Mouse (Mus musculus): ENCODE data around the gene Grip1.

The Grip1 gene

DNA sequence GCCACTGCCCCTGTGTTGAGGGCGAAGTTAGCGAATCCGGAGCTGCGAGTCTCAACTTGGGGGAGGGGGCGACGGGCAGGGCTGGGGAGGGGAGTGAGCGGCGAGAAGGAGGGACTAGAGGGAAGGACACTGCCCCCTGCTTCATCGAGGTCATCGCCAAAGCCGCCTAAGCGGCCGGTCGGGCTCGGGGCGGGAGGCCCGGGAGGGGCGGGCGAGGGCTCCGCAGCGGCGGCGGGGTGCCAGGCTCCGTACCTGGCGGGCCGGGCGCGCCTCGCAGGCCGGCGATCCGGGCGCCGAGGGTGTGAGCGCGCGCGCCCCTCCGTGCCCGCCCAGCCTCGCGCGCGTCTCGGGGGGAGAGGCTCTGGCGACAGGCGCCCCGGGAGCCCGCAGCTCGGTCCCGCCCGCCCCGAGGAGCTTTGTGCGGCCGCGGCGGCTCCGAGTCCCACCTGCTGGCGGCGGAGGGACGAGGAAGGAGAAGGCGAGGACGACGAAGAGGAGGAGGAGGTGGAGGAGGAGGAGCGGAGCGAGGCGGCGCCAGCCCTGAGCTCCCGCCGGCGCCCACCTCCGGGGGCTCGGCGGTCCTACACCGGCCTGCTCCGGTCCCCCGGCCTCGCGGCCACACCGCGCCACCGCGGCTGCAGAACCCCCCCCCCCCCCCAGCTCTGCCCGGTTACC is at the start of gene Grip1:
Grip1 (plus strand) TSS at position 400 of the 675 bp plus-strand sequence.
- DNase-seq: peak; percentile 15

DNA sequence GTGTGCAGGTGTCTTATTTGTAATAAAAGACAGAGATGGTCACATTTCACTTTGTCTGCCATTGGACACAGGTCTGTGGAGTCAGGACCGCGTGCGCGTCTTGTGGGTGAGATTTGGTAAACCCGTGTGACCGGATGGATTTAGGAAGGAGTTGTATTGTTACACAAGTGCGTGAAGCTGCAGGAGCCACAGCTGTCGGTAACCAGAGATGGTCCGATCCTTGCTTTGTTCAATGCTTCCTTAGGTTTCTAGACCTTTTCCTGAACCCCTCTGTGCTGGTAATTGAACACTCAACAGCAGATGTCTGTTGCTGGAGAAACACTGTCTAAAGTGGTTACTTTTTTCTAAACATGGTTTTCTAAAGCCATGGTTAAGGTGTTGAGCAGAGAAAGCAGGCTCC is 48.5 kb upstream of the Grip1 start:
- no peak for DNase-seq

DNA sequence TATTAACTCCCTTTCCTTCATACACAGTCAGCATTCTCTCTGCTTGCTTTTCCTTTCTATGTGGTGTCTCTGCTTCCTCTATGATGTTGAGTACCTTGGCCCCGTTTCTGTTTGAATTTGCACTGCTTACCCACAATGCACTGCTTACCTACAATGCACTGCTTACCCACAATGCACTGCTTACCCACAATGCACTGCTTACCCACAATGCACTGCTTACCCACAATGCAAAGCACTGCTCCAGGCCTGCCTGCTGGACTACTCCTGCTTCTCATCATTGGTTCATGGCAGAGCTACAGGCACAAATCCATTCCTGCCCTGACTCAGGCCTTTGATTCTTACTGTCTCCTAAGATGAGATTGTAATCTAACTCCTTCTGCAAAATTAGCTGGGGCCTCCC is 48.0 kb upstream of the Grip1 start:
- no peak for DNase-seq

DNA sequence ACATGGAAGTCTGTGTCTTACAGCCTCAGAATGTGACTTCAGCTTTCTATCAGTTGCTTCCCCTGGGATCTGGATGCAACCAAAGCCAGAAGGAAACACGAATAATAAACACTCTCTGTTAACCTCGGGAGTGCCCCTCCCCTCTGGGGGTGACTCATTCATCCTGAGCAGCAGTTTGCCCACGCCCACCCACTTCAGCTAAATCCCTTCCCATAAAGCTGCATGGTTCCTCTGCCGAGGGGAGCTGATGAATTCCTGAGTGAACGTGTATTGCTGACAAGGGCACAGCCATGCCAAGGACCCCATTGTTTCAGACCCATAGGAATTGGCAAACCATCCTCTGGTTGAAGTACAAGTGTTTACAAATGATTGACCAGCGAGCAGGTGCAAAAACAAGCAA is 45.3 kb upstream of the Grip1 start:
- no peak for DNase-seq

DNA sequence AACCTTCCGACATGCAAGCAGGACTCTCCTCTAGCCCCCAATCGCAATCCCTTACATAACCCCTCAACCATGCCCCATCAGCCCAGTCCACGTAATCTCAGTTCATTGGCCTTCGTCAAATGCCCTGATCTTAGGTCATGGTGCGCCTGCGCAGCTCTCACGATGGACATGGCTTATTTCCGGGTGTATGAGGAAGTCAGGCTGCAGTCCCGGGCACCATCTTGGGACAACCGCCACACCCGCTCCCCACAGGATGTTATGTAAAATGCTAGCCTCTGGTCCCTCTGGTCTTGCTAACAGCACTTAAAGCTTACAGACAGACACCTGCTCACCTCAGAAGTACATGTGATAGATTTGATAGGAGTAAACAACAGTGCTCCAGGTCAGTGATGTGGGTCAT is 40.4 kb upstream of the Grip1 start:
- no peak for DNase-seq

DNA sequence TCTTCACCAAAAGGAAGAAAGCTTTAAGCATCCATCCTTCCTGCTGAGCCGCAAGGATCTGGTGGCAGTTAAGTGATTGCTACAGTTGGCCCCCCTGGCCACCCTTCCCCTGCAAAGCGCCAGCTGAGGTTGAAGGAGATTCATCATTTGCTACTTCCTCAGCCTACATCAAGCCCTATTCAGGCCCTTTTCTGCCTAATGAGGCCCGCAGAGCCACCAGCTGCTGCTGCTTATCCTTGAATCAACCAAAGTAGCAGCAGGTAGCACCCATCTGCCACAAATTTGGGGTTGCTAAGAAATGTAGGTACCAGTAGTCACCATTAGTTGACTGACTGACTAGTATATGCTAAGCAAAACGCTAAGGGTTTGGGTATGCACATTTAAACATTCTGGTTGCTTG is 38.5 kb upstream of the Grip1 start:
- no peak for DNase-seq

DNA sequence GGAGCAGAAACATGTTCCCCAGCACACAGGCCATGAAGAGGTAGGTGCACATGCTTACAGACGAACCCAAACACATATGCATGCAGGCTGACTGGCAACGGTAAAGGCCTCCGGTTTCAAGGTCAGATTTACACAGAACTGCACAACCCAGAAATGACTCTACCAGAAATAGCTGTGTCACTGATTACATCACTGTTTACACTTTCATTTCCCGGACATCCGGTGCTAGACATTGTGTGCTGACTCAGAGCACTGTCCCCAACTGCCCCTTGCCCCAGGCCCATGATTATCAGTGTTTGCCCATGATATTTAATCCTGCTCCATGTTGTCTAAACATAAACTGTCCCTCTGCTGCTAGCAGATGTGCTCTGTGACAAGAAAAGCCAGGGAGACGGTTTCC is 32.2 kb upstream of the Grip1 start:
- no peak for DNase-seq

DNA sequence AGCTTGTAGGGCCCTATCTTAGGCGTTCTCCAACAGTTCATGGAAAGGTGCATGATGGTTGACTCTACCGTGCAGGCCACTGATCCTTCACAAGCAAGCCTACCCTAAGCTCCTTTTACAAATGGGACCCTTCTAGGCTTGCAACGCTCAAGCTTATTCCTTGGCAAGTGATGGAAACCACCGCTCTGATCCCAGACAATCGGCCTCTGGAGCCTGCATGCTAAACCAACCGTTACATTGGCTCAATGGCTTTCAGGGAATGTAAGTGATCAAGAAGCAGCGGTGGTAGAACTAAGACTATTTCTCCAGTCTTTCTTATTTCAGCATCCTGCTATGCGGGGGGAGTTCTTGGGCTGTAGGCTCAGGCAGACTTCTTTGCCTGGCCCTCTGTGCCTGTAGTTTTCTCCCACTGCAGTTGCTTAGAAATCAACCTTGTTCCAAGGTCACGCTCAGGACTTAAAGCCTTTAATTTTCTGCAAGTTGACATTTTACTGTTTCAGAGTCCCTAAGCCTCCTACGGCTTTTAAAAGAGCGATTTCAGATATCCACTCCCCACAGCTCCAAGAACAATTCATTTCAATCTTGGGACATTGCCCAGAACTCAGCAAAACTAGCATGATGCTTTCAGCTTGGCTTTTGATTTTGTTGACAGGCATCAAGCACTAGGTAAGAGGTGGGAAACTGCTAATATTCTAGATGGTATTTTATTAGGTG is 29.7 kb upstream of the Grip1 start:
- DNase-seq: no peak

DNA sequence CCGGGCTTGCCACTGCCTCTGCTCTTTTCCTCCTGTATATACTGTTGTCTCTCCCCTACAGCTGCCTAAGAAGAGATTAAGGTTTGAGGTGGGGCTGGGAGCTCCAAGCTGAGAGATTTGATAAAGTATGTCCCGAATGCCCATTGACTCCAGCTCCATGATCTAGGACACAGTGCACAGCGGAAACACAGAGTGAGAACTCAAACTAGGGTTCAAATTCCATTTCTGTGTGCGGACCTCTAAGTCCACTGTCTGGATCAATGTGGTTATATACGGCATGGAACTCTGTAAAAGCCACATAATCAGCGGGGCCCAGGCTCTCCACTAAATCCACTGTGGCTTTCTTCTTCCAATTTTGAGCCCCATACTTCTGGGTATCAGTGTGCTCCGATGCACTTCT is 26.0 kb upstream of the Grip1 start:
- no peak for DNase-seq

DNA sequence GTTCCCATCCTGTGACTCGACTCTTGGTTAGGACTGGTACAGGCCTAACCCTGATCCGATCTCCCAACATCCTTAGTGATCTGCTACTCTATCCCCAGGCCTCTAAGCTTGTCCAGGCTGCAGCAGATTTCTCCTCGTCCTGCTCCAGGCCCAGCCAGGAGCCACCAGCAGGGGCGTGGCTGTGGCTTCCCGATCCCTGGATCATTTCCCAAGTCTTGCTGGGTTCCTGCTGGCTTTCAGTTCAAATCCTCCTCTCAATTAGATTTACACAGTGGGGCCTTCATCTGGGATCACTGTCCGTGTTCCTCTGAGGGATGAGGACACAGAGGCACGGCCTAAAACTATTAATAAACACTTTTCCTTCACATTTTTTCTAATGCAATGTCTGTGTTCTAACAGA is 25.5 kb upstream of the Grip1 start:
- no peak for DNase-seq

DNA sequence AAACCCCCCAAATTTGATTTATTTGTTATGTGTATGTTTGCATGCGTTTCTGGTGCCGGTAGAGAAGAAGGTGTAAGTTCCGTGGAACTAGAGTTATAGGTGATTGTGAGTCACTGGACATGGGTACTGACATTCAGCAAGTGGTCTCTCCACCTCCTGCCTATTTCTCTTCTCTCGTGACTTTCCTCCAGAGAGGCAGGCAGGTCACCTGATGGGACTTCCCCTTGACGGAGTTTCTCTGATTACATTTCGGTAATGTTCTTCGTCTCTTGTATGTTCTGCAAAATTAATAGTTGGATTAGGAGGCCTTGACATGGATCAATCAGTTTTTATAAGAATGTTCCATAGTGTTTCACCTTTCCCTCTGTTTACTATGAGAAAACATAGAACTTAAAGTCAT is 23.4 kb upstream of the Grip1 start:
- DNase-seq: no peak

DNA sequence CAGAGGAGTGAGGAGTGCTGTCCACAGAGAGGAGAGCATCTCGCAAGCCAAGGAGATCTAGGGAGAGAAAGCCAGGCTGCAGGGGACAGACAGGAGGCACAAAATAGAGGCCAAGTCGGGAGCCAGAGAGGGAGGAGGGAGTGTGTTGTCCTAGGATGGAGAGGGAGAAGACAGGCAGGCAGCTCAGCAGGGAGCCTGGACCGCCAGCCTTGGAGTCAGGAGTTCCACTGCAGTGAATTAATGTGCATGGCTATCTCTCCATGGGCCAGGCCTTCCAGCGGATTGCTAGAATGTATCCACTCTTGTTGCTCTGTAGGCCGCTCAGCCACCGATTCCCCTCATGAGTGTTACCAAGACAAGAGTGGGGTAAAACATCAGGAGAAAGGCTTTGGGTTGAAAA is 21.8 kb upstream of the Grip1 start:
- no peak for DNase-seq

DNA sequence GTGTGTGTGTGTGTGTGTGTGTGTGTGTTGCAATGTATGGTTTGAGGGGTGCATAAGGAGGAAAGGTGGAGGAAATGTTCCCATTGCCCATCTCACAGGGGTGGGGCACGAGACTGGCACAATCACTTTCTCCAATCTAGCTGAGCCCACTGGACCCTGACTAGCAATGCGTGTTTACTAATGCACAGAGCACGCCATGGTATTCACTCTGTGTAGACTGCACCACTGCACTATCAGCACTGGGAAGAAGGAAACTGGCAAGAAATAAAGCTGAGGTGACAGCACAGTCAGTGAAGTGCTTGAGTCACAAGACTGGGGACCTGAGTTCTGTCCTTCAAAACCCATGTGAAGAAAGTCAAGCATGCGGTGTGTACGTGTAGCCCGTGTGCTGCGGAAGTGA is 17.8 kb upstream of the Grip1 start:
- no peak for DNase-seq

DNA sequence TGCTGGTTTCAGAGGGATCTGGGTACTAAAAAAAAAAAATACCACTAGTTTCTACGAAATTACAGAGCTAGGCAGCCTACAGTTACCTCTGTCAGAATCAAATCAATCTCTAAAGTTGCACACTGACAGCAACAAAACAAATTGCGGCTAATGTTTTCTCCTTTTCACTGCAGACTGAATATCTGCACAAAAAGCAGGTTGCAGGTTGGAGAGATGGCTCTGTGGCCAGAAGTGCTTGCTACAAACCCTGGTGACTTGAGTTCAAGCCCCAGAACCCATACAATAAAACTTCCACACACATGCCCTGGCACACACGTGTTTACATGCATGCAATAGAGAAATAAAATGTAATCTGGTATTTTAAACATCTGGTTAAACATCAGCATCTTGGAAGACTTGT is 16.3 kb upstream of the Grip1 start:
- DNase-seq: no peak

DNA sequence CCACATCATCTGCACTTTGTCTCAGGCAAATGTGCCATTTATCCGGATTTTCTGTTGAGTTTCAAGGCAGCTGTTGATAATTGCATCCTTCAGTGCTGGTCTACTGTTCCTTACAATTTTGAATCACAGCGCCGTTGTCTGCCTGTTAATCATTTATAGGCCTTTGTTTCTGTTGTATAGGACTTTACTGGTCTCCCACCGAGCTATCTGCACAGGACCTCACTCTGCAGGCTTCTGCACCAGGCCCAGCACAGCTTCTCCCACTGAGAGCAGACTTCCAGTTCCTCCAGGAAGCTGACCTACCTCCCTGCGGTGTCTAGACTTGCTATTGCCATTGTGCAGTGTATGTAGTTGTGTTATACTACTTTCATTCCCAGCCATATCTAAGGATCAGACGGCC is 11.9 kb upstream of the Grip1 start:
- no peak for DNase-seq

DNA sequence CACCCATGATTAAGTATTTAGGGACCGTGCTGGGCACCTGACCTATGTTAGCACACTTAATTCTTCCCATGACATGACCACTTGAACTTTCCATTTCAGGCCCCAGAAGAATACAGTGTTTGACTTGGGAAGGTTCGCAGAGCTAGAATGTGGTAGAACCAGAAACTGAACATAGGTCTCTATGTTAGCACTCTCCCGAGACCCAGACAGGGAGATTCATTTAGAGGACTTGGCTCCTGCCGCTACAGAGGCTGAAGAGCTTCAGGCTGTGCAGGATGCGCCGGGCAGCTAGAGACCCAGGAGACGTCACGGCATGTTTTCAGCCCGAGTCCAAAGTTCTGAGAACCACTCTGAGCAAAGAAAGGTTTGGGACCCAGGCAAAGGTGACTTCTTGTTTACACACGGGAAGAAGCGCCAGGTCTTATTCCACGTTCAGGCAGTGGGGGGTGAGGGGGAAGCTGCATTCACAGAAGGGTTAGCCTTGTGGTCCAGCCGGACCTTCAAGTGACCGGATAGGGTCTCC is 6.2 kb upstream of the Grip1 start:
- no peak for DNase-seq

DNA sequence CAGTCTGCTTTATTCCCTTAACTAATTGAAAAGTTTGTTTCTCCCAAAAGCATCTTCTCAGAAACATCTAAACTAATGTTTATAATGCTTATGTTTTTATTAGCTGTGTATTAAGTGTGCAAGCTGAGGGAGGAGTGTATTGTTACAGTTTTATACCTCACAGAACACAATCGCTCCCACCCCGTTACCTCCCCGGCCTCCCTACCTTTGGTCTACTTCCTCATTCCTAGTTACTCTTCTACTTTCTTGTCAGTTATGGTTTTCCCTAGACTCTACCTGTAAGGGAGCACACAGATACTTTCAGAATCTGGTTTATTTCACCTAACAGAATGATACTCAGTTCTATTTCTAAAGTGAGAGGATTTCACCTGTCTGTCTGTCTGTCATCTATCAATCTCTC is 5.7 kb upstream of the Grip1 start:
- DNase-seq: no peak

DNA sequence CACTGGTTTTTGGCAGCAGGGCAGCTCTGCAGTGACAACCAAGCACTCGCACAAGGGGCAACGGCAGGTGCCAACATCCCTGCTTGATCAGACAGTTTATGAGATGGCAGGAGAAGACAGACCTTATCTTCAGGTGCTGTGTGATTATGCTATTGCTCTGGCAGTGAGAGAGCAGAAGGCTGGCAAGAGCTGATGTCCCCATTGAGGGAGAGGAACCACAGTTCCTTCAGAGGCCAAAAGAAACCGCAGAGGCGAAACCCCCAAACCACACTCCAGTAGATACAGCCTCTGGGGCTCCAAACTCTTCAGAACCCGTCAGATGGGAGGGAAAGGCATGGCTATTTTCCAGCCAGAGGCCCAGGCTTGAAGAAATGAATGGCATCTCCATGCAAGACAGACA is 932 bp upstream of the Grip1 start:
- no peak for DNase-seq

DNA sequence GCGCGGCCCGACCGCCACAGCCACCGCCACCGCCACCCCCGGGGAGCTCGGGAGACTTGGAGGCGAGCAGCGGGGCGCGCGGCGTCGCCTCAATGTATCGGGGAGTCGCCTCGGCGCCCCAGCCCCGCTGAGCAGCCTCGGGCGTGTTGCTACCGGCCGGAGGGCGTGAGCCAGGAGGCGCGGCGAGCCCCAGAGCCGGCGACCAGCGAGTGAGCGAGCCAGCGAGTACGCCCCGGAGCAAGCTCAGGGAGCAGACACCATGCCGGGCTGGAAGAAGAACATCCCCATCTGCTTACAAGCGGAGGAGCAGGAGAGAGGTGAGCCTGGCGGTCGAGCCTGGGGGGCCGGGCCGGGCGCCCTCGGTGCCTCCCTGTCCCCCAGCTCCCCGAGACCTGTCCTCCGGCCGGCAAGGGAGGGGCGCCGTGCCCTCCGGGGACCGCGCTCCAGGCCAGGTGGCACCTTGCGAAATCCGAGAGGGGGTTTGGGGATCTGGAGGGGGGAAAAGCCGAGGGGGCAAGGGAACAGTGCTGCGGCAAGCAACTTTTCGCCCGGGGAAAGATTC is 557 bp downstream of the Grip1 start:
- DNase-seq: peak; percentile 22

DNA sequence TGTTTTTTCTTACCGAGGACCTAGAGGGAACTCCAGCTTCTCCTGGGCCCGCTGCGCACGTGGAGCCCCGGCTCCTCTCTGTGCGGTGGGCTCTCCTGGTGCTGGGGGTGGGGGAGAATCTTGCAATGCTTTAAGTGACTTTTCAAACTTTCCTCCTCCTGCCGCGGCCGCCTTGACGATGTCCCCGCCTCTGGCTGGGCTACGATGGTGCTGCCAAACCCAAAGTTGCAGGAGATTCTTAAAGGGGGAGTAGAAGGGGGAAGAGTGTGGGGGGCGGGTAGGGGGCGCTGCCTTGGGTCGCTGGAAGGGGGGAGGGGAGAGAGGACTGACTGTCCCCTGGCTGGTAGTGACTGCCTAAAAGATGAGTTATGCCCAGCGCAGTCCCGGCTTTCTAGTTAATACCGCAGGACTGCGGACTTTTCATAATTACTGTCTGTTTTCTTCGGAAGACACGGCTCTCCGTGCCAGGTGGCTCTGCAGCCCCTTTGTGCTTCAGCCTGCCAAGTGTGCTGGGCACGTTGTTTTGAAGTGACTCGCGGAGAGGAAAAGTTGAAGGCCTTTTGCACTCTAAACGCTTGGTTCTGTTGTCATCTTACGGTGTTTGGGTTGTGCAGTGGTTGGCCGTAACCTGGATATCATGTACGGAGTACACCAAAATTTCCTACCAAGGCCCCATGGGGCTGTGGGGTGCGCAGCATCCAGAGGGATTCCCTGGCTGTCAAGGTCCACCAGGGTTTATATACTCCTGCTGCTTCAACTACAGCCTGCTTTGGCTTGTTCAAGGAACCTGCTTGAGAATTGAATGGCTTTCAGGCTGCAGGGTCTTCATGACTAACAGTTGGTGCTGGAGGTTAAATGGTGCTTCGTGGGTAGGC is 1.3 kb downstream of the Grip1 start:
- DNase-seq: no peak

DNA sequence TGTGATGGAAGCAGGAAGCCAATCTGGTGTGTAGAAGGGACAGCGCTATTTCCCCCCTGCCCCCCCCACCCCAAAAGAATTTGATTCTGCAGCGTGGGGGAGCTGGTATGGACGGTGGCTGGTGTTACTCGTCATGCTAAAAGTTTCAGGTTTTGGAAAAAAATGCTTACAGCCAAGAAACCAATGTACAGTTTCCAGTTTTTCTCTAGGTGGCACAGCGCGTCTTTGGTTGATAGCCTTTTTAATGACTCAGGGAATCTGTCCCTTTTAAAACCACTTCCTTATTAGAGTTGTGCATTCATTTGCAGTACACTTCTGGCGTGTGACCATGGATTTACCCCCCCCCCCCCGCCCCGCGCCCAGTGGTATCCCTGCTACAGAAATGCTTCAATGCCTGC is 1.9 kb downstream of the Grip1 start:
- no peak for DNase-seq

DNA sequence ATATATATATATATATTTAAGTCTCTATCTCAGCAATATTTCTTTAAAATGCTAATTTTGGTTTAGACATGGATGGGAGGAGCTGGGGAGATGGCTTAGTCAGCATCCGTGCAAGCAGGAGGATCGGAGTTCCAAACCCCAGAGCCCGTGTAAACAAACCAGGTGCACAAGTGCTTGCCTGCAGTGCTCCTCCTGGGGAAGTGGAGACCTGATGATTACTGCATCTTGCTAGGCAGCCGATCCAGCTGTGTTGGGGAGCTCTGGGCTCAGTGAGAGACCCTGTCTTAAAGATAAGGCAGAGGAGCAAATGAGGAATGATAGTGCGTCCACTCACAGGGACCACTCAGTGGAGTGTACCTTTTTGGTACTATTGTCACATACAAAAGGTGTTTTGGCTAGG is 3.5 kb downstream of the Grip1 start:
- DNase-seq: no peak

DNA sequence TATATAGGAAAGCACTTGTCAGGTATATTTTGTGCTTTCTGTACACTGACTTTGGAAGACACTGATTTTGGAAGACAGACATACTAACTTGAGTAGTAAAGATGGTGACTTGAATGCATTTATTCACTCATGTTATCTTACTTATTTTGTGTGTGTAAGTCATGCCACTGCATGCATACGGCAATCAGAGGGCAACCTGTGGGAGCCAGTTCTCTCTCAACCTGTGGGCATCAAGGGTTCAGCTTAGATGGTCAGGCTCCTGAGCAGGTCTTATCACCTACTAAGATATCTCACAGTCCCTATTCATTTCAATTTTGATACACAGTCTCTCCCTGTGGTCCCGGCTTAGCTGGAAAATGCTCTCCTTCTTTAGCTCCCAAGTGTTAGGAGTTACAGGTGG is 5.4 kb downstream of the Grip1 start:
- DNase-seq: no peak

DNA sequence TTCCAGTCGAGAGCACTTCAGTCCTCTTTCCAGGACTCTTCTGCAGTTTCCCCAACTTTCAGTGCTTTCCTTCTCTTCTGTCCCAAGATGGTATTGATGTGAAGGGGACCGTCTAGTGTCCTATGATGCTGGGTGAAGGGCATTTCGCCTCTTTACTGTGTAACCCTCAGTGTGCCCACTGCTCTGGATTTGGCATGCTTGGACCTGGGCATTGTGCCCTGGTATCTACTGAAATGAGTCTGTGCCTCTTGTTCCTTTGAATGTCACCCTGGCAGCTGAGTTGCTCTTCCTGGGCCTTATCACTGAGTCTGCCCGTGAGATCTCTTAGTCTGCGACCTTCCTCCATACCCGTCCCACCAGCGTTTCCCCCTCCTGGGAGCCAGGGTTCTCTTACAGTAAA is 9.7 kb downstream of the Grip1 start:
- no peak for DNase-seq
